Mouse (Mus musculus): ENCODE data around the gene Adam30. TPM values are rescaled to one million over a fixed set of nuclear protein-coding genes. Genes with fewer than 3 reads are reported as not detected.

Adam30 gene
- total and polyA plus RNA-seq, 3 experiments = 0.04 TPM; not detected in 2

DNA sequence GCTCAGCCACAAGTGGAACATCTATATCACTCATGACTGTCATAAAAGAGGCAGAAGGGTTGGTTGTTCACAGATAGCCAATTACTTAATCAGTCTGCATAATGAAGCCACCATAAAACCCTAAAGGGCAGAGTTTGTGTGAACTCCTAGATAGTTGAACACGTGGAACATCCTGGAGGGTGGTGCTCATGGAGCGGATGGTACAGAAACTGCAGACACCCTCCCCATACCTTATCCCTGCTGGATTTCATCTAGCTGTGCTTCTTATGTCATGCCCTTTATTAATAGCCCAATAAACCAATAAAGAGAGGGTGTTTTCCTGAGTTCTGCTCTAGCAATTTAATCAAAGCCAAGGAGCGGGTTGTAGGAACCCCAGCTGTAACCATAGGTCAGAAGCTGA is 27.3 kb downstream of the Adam30 start:
- no peaks in the 10 kb centered on the region for H3K36me3 ChIP-seq (ENCODE audit: control insufficient read depth, insufficient read depth, low read length)
- H3K4me3 ChIP-seq = no peak overlapping the region
- no peak overlapping the region for H3K9ac ChIP-seq (ENCODE audit: low read depth, low read length)
- intact Hi-C loops (cut with DNase I) = no loop called here
- H3K27me3 ChIP-seq (ENCODE audit: control insufficient read depth, insufficient read depth, low read length) = no peaks in the 10 kb centered on the region
- 91% methylated on average over 3 of the region's 3 CpGs for WGBS
- H3K27ac ChIP-seq = no peak overlapping the region
- H3K4me1 ChIP-seq (ENCODE audit: control insufficient read depth, insufficient read depth, low read length) = no peaks in the 10 kb centered on the region
- no peak for DNase-seq
- no peaks in the 10 kb centered on the region for H3K79me2 ChIP-seq (replicated peaks; ENCODE audit: control insufficient read depth, insufficient read depth, low read length)
- TF ChIP-seq EP300 (IDR thresholded peaks at IDR 0.05; ENCODE audit: insufficient read depth, low read depth, low read length) (no peak), POLR2A (IDR thresholded peaks at IDR 0.05; ENCODE audit: insufficient read depth, low read depth, low read length) (no peak), CTCF (IDR thresholded peaks at IDR 0.05) (no peak)

DNA sequence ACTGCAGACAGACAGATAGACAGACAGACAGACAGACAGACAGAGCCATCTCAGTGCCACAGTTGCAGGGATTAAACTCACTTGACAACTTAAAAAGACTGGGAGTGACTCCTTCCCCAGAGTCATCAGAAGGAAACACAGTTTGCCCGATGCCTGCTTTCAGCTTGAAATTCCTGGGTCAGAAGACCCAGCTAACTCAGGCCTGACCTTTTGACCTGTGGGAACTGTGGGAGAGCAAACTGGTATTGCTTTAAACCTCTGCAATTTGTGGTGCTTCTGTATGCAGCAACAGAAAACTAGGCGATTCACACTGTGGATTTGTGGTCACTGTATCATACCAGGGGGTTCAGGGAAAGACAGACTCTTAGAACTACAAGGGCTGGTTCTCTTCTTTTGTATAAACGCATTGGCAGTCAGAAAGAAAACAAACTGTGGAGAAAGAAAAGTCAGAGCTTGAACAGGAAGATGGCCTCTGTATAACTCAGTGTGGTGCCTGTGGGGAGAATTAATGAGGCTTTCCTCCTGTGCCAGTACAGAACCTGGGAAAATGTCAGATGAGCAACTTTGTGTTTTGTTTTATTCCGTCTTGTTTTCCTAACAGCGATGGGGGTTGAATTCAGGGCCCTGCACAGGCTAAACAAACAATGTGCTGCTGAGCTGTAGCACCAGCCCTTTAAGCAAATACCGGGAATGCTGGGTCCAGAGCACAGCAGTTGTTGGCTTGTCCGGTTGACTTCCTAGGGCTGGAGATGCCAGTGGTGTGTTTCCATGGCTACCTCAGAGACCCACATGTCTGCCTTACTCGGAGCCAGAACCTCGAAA is 37.5 kb downstream of the Adam30 start:
- H3K36me3 ChIP-seq (ENCODE audit: control insufficient read depth, insufficient read depth, low read length) = no peaks in the 10 kb centered on the region
- H3K27me3 ChIP-seq (ENCODE audit: control insufficient read depth, insufficient read depth, low read length) = no peaks in the 10 kb centered on the region
- 41% methylated on average over 9 of the region's 9 CpGs for WGBS
- peaks cover 1% of the 10 kb centered on the region; the same call in 1 of the 2 replicates for H3K4me1 ChIP-seq (ENCODE audit: control insufficient read depth, insufficient read depth, low read length)
- no peaks in the 10 kb centered on the region for H3K79me2 ChIP-seq (replicated peaks; ENCODE audit: control insufficient read depth, insufficient read depth, low read length)
- DNase-seq = no peak
- intact Hi-C loops (cut with DNase I) = no loop called here
- TF ChIP-seq EP300 (IDR thresholded peaks at IDR 0.05; ENCODE audit: insufficient read depth, low read depth, low read length) (no peak), POLR2A (IDR thresholded peaks at IDR 0.05; ENCODE audit: insufficient read depth, low read depth, low read length) (no peak), CTCF (IDR thresholded peaks at IDR 0.05) (no peak)
- H3K27ac ChIP-seq = no peak overlapping the region
- no peak overlapping the region for H3K4me3 ChIP-seq
- no peak overlapping the region for H3K9ac ChIP-seq (ENCODE audit: low read depth, low read length)

DNA sequence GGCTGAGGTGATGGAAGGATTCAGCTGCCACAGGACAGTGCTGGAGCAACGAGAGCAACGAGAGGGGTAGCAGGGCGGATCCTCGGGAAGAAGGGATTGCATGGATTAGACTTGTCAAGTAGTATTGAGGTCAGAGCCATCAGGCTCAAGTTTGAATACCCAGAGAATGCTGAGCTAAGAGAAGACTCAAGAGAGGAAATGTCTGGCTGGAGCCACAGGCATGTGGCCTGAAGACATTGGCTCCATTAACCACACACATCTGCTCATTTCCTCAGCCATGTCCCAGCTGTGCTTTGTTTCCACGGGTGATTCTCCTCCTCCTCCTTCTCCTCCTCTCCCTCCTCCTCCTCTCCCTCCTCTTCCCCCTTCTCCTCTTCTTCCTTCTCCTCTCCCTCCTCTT is 39.3 kb downstream of the Adam30 start:
- 58% methylated on average over 5 of the region's 5 CpGs for WGBS
- no peak overlapping the region for H3K9ac ChIP-seq (ENCODE audit: low read depth, low read length)
- TF ChIP-seq EP300 (IDR thresholded peaks at IDR 0.05; ENCODE audit: insufficient read depth, low read depth, low read length) (no peak), POLR2A (IDR thresholded peaks at IDR 0.05; ENCODE audit: insufficient read depth, low read depth, low read length) (no peak), CTCF (IDR thresholded peaks at IDR 0.05) (no peak)
- H3K79me2 ChIP-seq (replicated peaks; ENCODE audit: control insufficient read depth, insufficient read depth, low read length) = no peaks in the 10 kb centered on the region
- peaks cover 1% of the 10 kb centered on the region; the same call in 1 of the 2 replicates for H3K4me1 ChIP-seq (ENCODE audit: control insufficient read depth, insufficient read depth, low read length)
- no peak overlapping the region for H3K27ac ChIP-seq
- DNase-seq = peak; percentile 34 to 44
- intact Hi-C loops (cut with DNase I) = no loop called here
- no peaks in the 10 kb centered on the region for H3K36me3 ChIP-seq (ENCODE audit: control insufficient read depth, insufficient read depth, low read length)
- H3K4me3 ChIP-seq = no peak overlapping the region
- H3K27me3 ChIP-seq (ENCODE audit: control insufficient read depth, insufficient read depth, low read length) = no peaks in the 10 kb centered on the region

DNA sequence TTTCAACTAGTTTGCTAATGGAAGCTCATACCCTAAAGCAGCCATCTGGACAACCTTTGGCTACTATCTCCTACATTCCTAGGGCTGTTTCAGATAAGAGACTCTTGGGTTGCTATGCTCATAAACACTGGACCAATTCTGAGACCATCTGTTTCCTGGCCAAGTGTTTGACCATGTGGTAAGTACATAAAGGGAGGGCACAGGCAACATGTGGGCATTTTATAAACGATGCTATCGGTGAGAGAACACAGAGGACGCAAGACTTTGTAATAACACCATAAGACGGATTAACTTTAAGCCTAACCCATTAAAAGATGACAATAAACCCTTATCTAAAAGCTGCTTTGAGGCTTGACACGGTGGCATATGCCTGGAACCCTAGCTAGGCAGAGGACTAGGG is 42.9 kb downstream of the Adam30 start:
- no peaks in the 10 kb centered on the region for H3K79me2 ChIP-seq (replicated peaks; ENCODE audit: control insufficient read depth, insufficient read depth, low read length)
- peaks cover 1% of the 10 kb centered on the region; the same call in 1 of the 2 replicates for H3K4me1 ChIP-seq (ENCODE audit: control insufficient read depth, insufficient read depth, low read length)
- TF ChIP-seq EP300 (IDR thresholded peaks at IDR 0.05; ENCODE audit: insufficient read depth, low read depth, low read length) = no peak
- TF ChIP-seq CTCF (IDR thresholded peaks at IDR 0.05) = no peak
- no peak for TF ChIP-seq POLR2A (IDR thresholded peaks at IDR 0.05; ENCODE audit: insufficient read depth, low read depth, low read length)
- no peaks in the 10 kb centered on the region for H3K27me3 ChIP-seq (ENCODE audit: control insufficient read depth, insufficient read depth, low read length)
- DNase-seq = no peak
- 39% methylated on average over 5 of the region's 5 CpGs for WGBS
- H3K36me3 ChIP-seq (ENCODE audit: control insufficient read depth, insufficient read depth, low read length) = no peaks in the 10 kb centered on the region
- no peak overlapping the region for H3K4me3 ChIP-seq
- H3K9ac ChIP-seq (ENCODE audit: low read depth, low read length) = no peak overlapping the region
- H3K27ac ChIP-seq = no peak overlapping the region
- intact Hi-C loops (cut with DNase I) = no loop called here

DNA sequence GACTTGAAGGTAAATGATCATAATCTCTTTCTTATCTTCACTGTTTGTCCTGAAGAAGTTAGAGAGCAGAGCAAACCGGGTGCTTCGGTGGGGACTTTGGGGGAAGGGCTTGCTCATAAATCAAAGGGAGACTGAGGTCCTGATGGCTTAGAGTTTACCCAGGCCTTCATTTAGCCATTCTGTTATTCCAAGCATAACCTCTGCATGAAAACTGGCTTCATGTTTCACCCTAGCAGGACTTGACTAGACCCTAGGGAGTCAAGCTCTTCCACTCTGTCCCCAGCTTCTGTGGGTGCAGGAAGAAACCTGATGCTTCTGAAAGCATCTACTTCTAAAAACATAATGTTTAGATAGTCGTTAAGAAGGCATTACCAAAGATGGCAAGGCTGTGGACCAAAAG is 46.5 kb downstream of the Adam30 start:
- Histone ChIP-seq H3K36me3 (ENCODE audit: control insufficient read depth, insufficient read depth, low read length) (no peaks in the 10 kb centered on the region), H3K27ac (no peak overlapping the region), H3K79me2 (replicated peaks; ENCODE audit: control insufficient read depth, insufficient read depth, low read length) (no peaks in the 10 kb centered on the region), H3K4me1 (ENCODE audit: control insufficient read depth, insufficient read depth, low read length) (no peaks in the 10 kb centered on the region; the same call in 1 of the 2 replicates), H3K4me3 (no peak overlapping the region), H3K27me3 (ENCODE audit: control insufficient read depth, insufficient read depth, low read length) (no peaks in the 10 kb centered on the region), H3K9ac (ENCODE audit: low read depth, low read length) (no peak overlapping the region)
- TF ChIP-seq EP300 (IDR thresholded peaks at IDR 0.05; ENCODE audit: insufficient read depth, low read depth, low read length) (no peak), POLR2A (IDR thresholded peaks at IDR 0.05; ENCODE audit: insufficient read depth, low read depth, low read length) (no peak), CTCF (IDR thresholded peaks at IDR 0.05) (no peak)
- 40% methylated on average over 3 of the region's 3 CpGs for WGBS
- intact Hi-C loops (cut with DNase I) = no loop called here
- DNase-seq = no peak

DNA sequence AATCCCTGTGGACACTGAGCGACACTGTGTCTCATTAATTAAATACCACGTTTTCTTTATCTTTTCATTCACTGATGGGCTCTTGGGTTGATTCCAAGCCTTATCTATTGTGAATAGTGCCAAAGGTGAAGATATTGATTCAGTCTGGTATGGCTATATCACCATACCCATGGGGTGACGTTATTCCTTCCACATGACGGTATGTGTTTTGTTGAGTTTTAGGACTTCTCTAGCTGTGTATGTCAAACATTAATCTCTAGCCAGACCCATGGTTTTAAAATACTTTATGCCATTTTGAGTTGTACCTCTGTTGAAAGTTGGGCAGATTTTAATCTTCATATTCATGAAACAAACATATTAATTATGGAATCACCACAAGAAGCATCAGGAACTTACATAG is 48.7 kb downstream of the Adam30 start:
- Histone ChIP-seq H3K4me3 (no peak overlapping the region), H3K27ac (no peak overlapping the region), H3K27me3 (ENCODE audit: control insufficient read depth, insufficient read depth, low read length) (no peaks in the 10 kb centered on the region), H3K36me3 (ENCODE audit: control insufficient read depth, insufficient read depth, low read length) (no peaks in the 10 kb centered on the region), H3K4me1 (ENCODE audit: control insufficient read depth, insufficient read depth, low read length) (no peaks in the 10 kb centered on the region), H3K9ac (ENCODE audit: low read depth, low read length) (no peak overlapping the region), H3K79me2 (replicated peaks; ENCODE audit: control insufficient read depth, insufficient read depth, low read length) (no peaks in the 10 kb centered on the region)
- WGBS = 61% methylated on average over 4 of the region's 4 CpGs
- TF ChIP-seq CTCF (IDR thresholded peaks at IDR 0.05) (no peak), POLR2A (IDR thresholded peaks at IDR 0.05; ENCODE audit: insufficient read depth, low read depth, low read length) (no peak), EP300 (IDR thresholded peaks at IDR 0.05; ENCODE audit: insufficient read depth, low read depth, low read length) (no peak)
- intact Hi-C loops (cut with DNase I) = no loop called here
- DNase-seq = no peak
